Mouse (Mus musculus): ENCODE data around the gene A030003K21Rik. TPM values are rescaled to one million over a fixed set of nuclear protein-coding genes. Genes with fewer than 3 reads are reported as not detected.

The A030003K21Rik gene
- not detected in 2 replicates for polyA plus RNA-seq (2012; rRNA removed)

GRCm38 (mm10) chr1:82943295-82943694, at the start of gene A030003K21Rik:
Gene A030003K21Rik (minus strand): TSS chr1:82943388.

DNA sequence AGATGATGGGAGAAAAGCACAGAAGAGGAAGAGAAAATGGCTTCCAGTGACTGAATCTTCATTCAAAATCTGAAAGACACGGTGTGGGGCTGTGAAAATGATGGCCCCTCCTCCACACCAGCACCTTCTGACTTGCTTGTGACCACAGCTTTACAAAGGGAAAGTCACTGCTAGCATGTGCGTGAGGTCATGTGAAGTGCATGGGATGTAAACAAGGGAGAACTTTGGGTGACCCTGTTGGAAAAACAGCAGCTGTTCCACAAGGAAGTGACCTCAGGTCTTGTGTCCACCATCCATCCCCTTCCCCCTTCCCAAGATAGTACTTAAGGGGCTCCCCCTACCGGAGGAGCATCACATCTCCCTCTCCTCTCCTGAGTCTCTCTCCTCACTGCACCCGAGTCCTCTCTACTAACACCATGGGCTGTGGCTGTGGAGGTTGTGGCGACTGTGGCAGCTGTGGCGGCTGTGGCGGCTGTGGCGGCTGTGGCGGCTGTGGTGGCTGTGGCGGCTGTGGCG, 16.7 kb upstream of the A030003K21Rik start, which contains the start of gene Gm47955:
Gene Gm47955, plus strand, starts transcription at position 417 of the 516 bp plus-strand sequence.

GRCm38 (mm10) chr1:82955913-82956312, 12.7 kb upstream of the A030003K21Rik start, which contains the start of gene Gm7544:
Gene Gm7544 (minus strand): TSS chr1:82956013.

DNA sequence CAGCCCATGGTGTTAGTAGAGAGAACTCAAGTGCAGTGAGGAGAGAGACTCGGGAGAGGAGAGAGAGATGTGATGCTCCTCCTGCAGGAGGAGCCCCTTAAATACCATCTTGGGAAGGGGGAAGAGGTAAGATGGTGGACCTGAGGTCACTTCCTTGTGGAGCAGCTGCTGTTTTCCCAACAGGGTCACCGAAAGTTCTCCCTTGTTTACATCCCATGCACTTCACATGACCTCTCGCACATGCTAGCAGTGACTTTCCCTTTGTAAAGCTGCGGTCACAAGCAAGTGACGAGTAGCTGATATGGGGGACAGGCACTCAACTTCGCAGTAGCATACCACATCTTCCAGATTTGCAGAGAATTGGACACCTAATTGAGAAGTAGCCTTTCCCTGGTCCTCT, 11.9 kb downstream of the A030003K21Rik start, which contains the start of gene Gm6217:
Gene Gm6217, minus strand, starts transcription at position 74 of the 400 bp plus-strand sequence.

DNA sequence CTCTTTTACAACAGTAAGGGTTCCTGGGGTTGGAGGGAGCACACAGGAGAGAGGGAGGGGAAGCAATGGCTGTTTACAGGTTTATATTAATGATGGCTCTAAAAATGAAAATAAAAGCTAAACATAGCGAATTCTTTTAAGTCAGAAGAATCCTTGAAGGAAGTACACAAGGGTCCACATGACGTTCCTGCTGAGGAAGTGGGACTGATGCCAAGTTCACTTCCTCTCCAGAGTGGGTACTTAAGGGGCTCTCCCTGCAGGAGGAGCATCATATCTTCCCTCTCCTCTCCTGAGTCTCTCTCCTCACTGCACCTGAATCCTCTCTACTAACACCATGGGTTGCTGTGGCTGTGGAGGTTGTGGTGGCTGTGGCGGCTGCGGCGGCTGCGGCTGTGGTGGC, 18.5 kb downstream of the A030003K21Rik start, which contains the start of gene A030014E15Rik:
Gene A030014E15Rik, plus strand, starts transcription at position 268 of the 400 bp plus-strand sequence.

DNA sequence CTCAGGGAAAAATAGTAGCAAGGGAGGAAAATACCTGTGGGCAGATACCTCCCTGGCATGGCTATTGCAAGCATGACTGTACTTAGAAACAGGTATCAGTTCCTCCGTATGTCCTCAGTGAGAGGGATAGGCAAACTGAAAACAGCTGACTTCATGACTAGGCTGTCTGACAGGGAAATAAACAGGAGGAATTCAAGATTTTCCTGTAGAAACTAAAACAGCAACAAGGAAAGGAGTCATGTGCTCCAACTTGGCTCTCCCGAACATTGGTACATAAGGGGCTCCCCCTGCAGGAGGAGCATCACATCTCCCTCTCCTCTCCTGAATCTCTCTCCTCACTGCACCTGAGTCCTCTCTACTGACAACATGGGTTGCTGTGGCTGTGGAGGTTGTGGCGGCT, 30.2 kb downstream of the A030003K21Rik start, which contains the start of gene A030005L19Rik:
Gene A030005L19Rik, plus strand, starts transcription at position 301 of the 400 bp plus-strand sequence.

Other genes with a start within 250 kb of the A030003K21Rik start
- gene Mff, start 218.5 kb downstream of the A030003K21Rik start, polyA plus RNA-seq (2012; rRNA removed): 276 and 286 TPM in 2 replicates
- gene Tm4sf20, start 174.9 kb downstream of the A030003K21Rik start, polyA plus RNA-seq (2012; rRNA removed): not detected in 2 replicates
- gene Gm47791, start 172.1 kb downstream of the A030003K21Rik start, polyA plus RNA-seq (2012; rRNA removed): not detected in 2 replicates
- 49.3 and 52.7 TPM in 2 replicates for gene Agfg1, start 103.9 kb downstream of the A030003K21Rik start, polyA plus RNA-seq (2012; rRNA removed)
- gene A030005L19Rik, start 30.1 kb downstream of the A030003K21Rik start, polyA plus RNA-seq (2012; rRNA removed): 2.0 and 2.1 TPM in 2 replicates
- 0.16 and 0.23 TPM in 2 replicates for gene A030014E15Rik, start 18.5 kb downstream of the A030003K21Rik start, polyA plus RNA-seq (2012; rRNA removed)
- gene Gm6217, start 12.0 kb downstream of the A030003K21Rik start, polyA plus RNA-seq (2012; rRNA removed): not detected in 2 replicates
- not detected in 2 replicates for gene Gm7544, start 12.6 kb upstream of the A030003K21Rik start, polyA plus RNA-seq (2012; rRNA removed)
- gene Gm47955, start 16.9 kb upstream of the A030003K21Rik start, polyA plus RNA-seq (2012; rRNA removed): not detected in 2 replicates
- gene Gm47959, start 57.2 kb upstream of the A030003K21Rik start, polyA plus RNA-seq (2012; rRNA removed): not detected in 2 replicates
- gene Slc19a3, start 95.1 kb upstream of the A030003K21Rik start, polyA plus RNA-seq (2012; rRNA removed): 0.80 and 0.91 TPM in 2 replicates
- gene Krtap28-10, start 99.1 kb upstream of the A030003K21Rik start, polyA plus RNA-seq (2012; rRNA removed): not detected in 2 replicates
- 0.06 TPM in 1 of 2 replicates, not detected in the other for gene Gm47969, start 101.5 kb upstream of the A030003K21Rik start, polyA plus RNA-seq (2012; rRNA removed)
- not detected in 2 replicates for gene A030005K14Rik, start 116.0 kb upstream of the A030003K21Rik start, polyA plus RNA-seq (2012; rRNA removed)
- gene Krtap28-13, start 117.5 kb upstream of the A030003K21Rik start, polyA plus RNA-seq (2012; rRNA removed): not detected in 2 replicates
- 0.21 TPM in 1 of 2 replicates, not detected in the other for gene Ccl20, start 173.4 kb upstream of the A030003K21Rik start, polyA plus RNA-seq (2012; rRNA removed)
- 3.1 and 3.3 TPM in 2 replicates for gene Daw1, start 216.4 kb upstream of the A030003K21Rik start, polyA plus RNA-seq (2012; rRNA removed)